Mouse (Mus musculus): Measurements from ENCODE around the gene Col19a1.

GRCm38 (mm10) chr1:24374902-24375301, 212.4 kb downstream of the Col19a1 start:
- no peak for TF ChIP-seq POLR2A (IDR thresholded peaks at IDR 0.05; ENCODE audit: control insufficient read depth, extremely low read depth, insufficient read depth, low read length, poor library complexity)
- no peak for TF ChIP-seq CTCF (IDR thresholded peaks at IDR 0.05; ENCODE audit: borderline replicate concordance, control insufficient read depth, extremely low read depth, insufficient read depth, low read length, poor library complexity)

Measured in thymus, adult 2 months (tissue).